In the genomic region with DNA sequence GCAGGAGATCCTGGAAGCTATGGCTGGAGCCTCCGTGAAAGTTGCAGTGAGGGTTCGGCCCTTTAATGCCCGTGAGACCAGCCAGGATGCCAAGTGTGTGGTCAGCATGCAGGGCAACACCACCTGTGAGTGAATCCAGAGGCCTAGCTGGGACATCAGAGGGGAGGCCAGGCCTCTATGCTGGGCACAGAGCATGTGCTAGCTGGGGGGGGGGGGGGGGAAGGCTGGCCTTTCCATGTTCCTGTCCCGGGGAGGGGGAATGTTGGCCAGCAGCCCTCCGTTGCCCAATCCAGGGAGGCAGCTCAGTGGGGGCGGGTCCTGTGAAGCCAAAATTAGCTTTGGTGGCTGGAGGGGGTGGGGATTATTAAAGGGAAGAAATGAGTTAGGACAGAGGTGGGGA, we compare ENCODE assay signal across 9 mouse cellular contexts. TPM values are rescaled to one million over a fixed set of nuclear protein-coding genes. Genes with fewer than 3 reads are reported as not detected.
DNase-seq lines count a peak whose midpoint lies in the region; ATAC-seq lines count a peak whose summit lies in the region.
"Had no signal": no experiment of that assay in that cellular context is flagged by ENCODE, and none has a peak within 500 bp of the region (broad histone marks: within the 10 kb centered on the region; RNA-seq: fewer than 3 reads in every experiment).

No protein-coding gene starts in this region.

- DNase-seq in kidney, adult 8-10 months: no peak
- peak; percentile 88 for DNase-seq in gastrocnemius, postnatal 25 days
- DNase-seq in limb, embryonic 10.5 days (ENCODE audit: low spot score): no peak
- DNase-seq in frontal cortex, adult 2 months (ENCODE audit: extremely low spot score in 1 of 2, low spot score in 1 of 2): no peak
- DNase-seq in right cerebral cortex, postnatal 25 days: no peak

- no peaks in the 10 kb centered on the region for H3K9me3 ChIP-seq in kidney, embryonic 14.5 days (ENCODE audit: control insufficient read depth, low read length)
- no peaks in the 10 kb centered on the region for H3K9me3 ChIP-seq in limb, embryonic 10.5 days (replicated peaks)
- no peaks in the 10 kb centered on the region for H3K9me3 ChIP-seq in midbrain, embryonic 16.5 days (replicated peaks; ENCODE audit: control insufficient read depth, low read length, poor library complexity, severe bottlenecking)

- no peak overlapping the region for H3K27ac ChIP-seq in kidney, embryonic 14.5 days (ENCODE audit: low read depth, low read length)
- H3K27ac ChIP-seq in limb, embryonic 10.5 days: no peak overlapping the region
- no peak overlapping the region for H3K27ac ChIP-seq in midbrain, embryonic 16.5 days (ENCODE audit: low read length)
- H3K27ac ChIP-seq: liver, embryonic 14.5 days had no signal

- no peaks in the 10 kb centered on the region for H3K27me3 ChIP-seq in kidney, embryonic 14.5 days (ENCODE audit: control insufficient read depth, insufficient read depth, low read length)
- no peaks in the 10 kb centered on the region for H3K27me3 ChIP-seq in limb, embryonic 10.5 days (ENCODE audit: low read depth, poor library complexity, severe bottlenecking)
- no peaks in the 10 kb centered on the region for H3K27me3 ChIP-seq in midbrain, embryonic 16.5 days (ENCODE audit: control insufficient read depth, insufficient read depth, low read depth, low read length)

- 79% methylated on average over 5 of the region's 6 CpGs for WGBS in kidney, embryonic 14.5 days
- WGBS in limb, embryonic 10.5 days: 76% methylated on average over 6 of the region's 6 CpGs
- WGBS in midbrain, embryonic 16.5 days: 82% methylated on average over 6 of the region's 6 CpGs

- H3K4me2 ChIP-seq in kidney, embryonic 14.5 days (replicated peaks; ENCODE audit: low read depth, low read length): no peak overlapping the region
- peak overlapping the region; percentile 77; the same call in 1 of the 2 replicates for H3K4me2 ChIP-seq in midbrain, embryonic 16.5 days (ENCODE audit: low read length)

- H3K36me3 ChIP-seq in kidney, embryonic 14.5 days (ENCODE audit: control insufficient read depth, insufficient read depth, low read length): peaks cover 46% of the 10 kb centered on the region
- H3K36me3 ChIP-seq in limb, embryonic 10.5 days: peaks cover 56% of the 10 kb centered on the region
- peaks cover 11% of the 10 kb centered on the region for H3K36me3 ChIP-seq in midbrain, embryonic 16.5 days (ENCODE audit: control insufficient read depth, insufficient read depth, low read length)

- H3K9ac ChIP-seq in kidney, embryonic 14.5 days (ENCODE audit: low read depth, low read length): 0 out of 2 replicates have a peak overlapping the region, but pooled peaks have one; percentile 40
- 0 out of 2 replicates have a peak overlapping the region, but pooled peaks have one; percentile 38 for H3K9ac ChIP-seq in midbrain, embryonic 16.5 days (ENCODE audit: low read depth, low read length)
- H3K9ac ChIP-seq: liver, embryonic 14.5 days had no signal

- no peak for ATAC-seq in kidney, embryonic 14.5 days (ENCODE audit: low FRiP score, low TSS enrichment)
- ATAC-seq in midbrain, embryonic 16.5 days: no peak
- ATAC-seq in erythroid progenitor cell, adult 5-6 weeks (replicated peaks; ENCODE audit: low FRiP score, poor library complexity, severe bottlenecking): no peak

- peaks cover 16% of the 10 kb centered on the region for H3K4me1 ChIP-seq in kidney, embryonic 14.5 days (ENCODE audit: control insufficient read depth, insufficient read depth, low read length)
- H3K4me1 ChIP-seq in limb, embryonic 10.5 days: peaks cover 34% of the 10 kb centered on the region
- peaks cover 20% of the 10 kb centered on the region for H3K4me1 ChIP-seq in midbrain, embryonic 16.5 days (ENCODE audit: control insufficient read depth, insufficient read depth, low read length)

- H3K4me3 ChIP-seq in kidney, embryonic 14.5 days (ENCODE audit: low read length): no peak overlapping the region
- H3K4me3 ChIP-seq in limb, embryonic 10.5 days: 0 out of 2 replicates have a peak overlapping the region, but pooled peaks have one; percentile 96
- no peak overlapping the region for H3K4me3 ChIP-seq in midbrain, embryonic 16.5 days (ENCODE audit: low read depth, low read length)

RNA-seq across cellular contexts. Expression of a gene that starts 2.4 kb away (rescaled TPM):
- 10.0 and 15.6 TPM in 2 replicates for polyA plus RNA-seq in kidney, embryonic 14.5 days (2014; fragmentation: Nextera tagmentation; extraction: Ambion mirVana)
- total RNA-seq in gastrocnemius, postnatal 25 days (2021): 100 to 1,000 TPM; 388 to 467 TPM
- 2.0 and 2.2 TPM in 2 replicates for polyA plus RNA-seq in limb, embryonic 10.5 days (2016; fragmentation: Nextera tagmentation; extraction: Ambion mirVana)
- 1.3 and 1.5 TPM in 2 replicates for polyA plus RNA-seq in midbrain, embryonic 16.5 days (2015; fragmentation: Nextera tagmentation; extraction: Ambion mirVana)
- 45.2 and 48.5 TPM in 2 replicates for polyA plus RNA-seq in frontal cortex, adult 2 months (2012; rRNA removed)
- total RNA-seq in erythroid progenitor cell, adult 5-6 weeks (2015; ENCODE audit: low replicate concordance): 1.1 and 1.7 TPM in 2 replicates
- total RNA-seq in erythroid progenitor cell, adult 5-6 weeks (2017; ENCODE audit: low replicate concordance): 2.7 and 3.6 TPM in 2 replicates

RNA-seq across cellular contexts. Expression of a gene that starts 2.8 kb away (rescaled TPM):
- polyA plus RNA-seq in kidney, embryonic 14.5 days (2014; fragmentation: Nextera tagmentation; extraction: Ambion mirVana): 1.3 and 2.1 TPM in 2 replicates
- 1 to 10 TPM; 5.6 to 9.0 TPM for total RNA-seq in gastrocnemius, postnatal 25 days (2021)
- polyA plus RNA-seq in limb, embryonic 10.5 days (2016; fragmentation: Nextera tagmentation; extraction: Ambion mirVana): 1.1 and 1.2 TPM in 2 replicates
- polyA plus RNA-seq in midbrain, embryonic 16.5 days (2015; fragmentation: Nextera tagmentation; extraction: Ambion mirVana): 1.2 and 1.5 TPM in 2 replicates
- 3.5 and 3.9 TPM in 2 replicates for polyA plus RNA-seq in frontal cortex, adult 2 months (2012; rRNA removed)
- not detected in 2 replicates for total RNA-seq in erythroid progenitor cell, adult 5-6 weeks (2015; ENCODE audit: low replicate concordance)
- total RNA-seq in erythroid progenitor cell, adult 5-6 weeks (2017; ENCODE audit: low replicate concordance): not detected in 2 replicates

RNA-seq across cellular contexts. Expression of a gene that starts 14.9 kb away (rescaled TPM):
- polyA plus RNA-seq in kidney, embryonic 14.5 days (2014; fragmentation: Nextera tagmentation; extraction: Ambion mirVana): 10.8 and 16.1 TPM in 2 replicates
- total RNA-seq in gastrocnemius, postnatal 25 days (2021): 10 to 100 TPM; 36.9 to 37.3 TPM
- polyA plus RNA-seq in limb, embryonic 10.5 days (2016; fragmentation: Nextera tagmentation; extraction: Ambion mirVana): 8.9 and 11.6 TPM in 2 replicates
- polyA plus RNA-seq in midbrain, embryonic 16.5 days (2015; fragmentation: Nextera tagmentation; extraction: Ambion mirVana): 22.1 and 22.4 TPM in 2 replicates
- polyA plus RNA-seq in frontal cortex, adult 2 months (2012; rRNA removed): 95.6 and 121 TPM in 2 replicates
- 4.7 and 17.6 TPM in 2 replicates for total RNA-seq in erythroid progenitor cell, adult 5-6 weeks (2015; ENCODE audit: low replicate concordance)
- total RNA-seq in erythroid progenitor cell, adult 5-6 weeks (2017; ENCODE audit: low replicate concordance): 0.45 and 0.90 TPM in 2 replicates

RNA-seq across cellular contexts. Expression of a gene that starts 33.6 kb away (rescaled TPM):
- polyA plus RNA-seq in kidney, embryonic 14.5 days (2014; fragmentation: Nextera tagmentation; extraction: Ambion mirVana): 177 and 230 TPM in 2 replicates
- 10 to 100 TPM; 81.6 to 82.3 TPM for total RNA-seq in gastrocnemius, postnatal 25 days (2021)
- 182 and 196 TPM in 2 replicates for polyA plus RNA-seq in limb, embryonic 10.5 days (2016; fragmentation: Nextera tagmentation; extraction: Ambion mirVana)
- polyA plus RNA-seq in midbrain, embryonic 16.5 days (2015; fragmentation: Nextera tagmentation; extraction: Ambion mirVana): 151 and 157 TPM in 2 replicates
- 93.4 and 104 TPM in 2 replicates for polyA plus RNA-seq in frontal cortex, adult 2 months (2012; rRNA removed)
- 36.9 and 38.6 TPM in 2 replicates for total RNA-seq in erythroid progenitor cell, adult 5-6 weeks (2015; ENCODE audit: low replicate concordance)
- total RNA-seq in erythroid progenitor cell, adult 5-6 weeks (2017; ENCODE audit: low replicate concordance): 11.1 and 38.0 TPM in 2 replicates

RNA-seq across cellular contexts. Expression of a gene that starts 45.8 kb away (rescaled TPM):
- 22.4 and 26.8 TPM in 2 replicates for polyA plus RNA-seq in kidney, embryonic 14.5 days (2014; fragmentation: Nextera tagmentation; extraction: Ambion mirVana)
- total RNA-seq in gastrocnemius, postnatal 25 days (2021): 1,000 to 10,000 TPM; 7,828 to 7,878 TPM
- 67.8 and 75.6 TPM in 2 replicates for polyA plus RNA-seq in limb, embryonic 10.5 days (2016; fragmentation: Nextera tagmentation; extraction: Ambion mirVana)
- 6.0 and 8.1 TPM in 2 replicates for polyA plus RNA-seq in midbrain, embryonic 16.5 days (2015; fragmentation: Nextera tagmentation; extraction: Ambion mirVana)
- polyA plus RNA-seq in frontal cortex, adult 2 months (2012; rRNA removed): 23.9 and 28.4 TPM in 2 replicates
- 5.4 and 14.8 TPM in 2 replicates for total RNA-seq in erythroid progenitor cell, adult 5-6 weeks (2015; ENCODE audit: low replicate concordance)
- total RNA-seq in erythroid progenitor cell, adult 5-6 weeks (2017; ENCODE audit: low replicate concordance): 2.3 and 11.0 TPM in 2 replicates
